Mouse (Mus musculus): ENCODE results near the gene Nr1d1. TPM values are rescaled to one million over a fixed set of nuclear protein-coding genes. Genes with fewer than 3 reads are reported as not detected.
A peak's percentile ranks its signal among the peaks of the same experiment; 100 is the strongest.

Nr1d1 gene
- total and polyA plus RNA-seq, 2 experiments, result 19.0 to 106 TPM

DNA sequence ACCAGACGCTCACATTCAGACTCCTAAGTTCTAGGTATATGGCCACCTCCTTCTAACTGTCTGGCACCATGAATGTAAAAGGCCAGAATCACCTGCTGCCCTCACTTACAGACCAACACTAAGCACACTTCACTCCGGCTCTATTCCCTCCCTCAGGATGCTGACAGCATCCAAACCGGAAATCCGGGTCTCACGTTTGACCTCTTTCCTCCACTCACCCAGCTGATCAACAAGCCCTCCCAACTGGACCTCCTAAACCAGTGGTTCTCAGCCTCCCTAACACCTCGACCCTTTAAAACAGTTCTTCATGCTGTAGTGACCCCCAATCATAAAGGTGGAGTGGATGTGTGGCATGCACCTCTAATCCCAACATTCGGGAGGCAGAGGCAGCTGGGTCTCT is 52.0 kb downstream of the Nr1d1 start:
- Histone ChIP-seq H3K4me3 (ENCODE audit: insufficient read depth, low read depth, low read length) (no peak overlapping the region), H3K27ac (replicated peaks; ENCODE audit: insufficient read depth, low read depth, low read length) (no peak overlapping the region), H3K27me3 (ENCODE audit: control insufficient read depth, insufficient read depth, low read length) (no peaks in the 10 kb centered on the region), H3K79me2 (ENCODE audit: control insufficient read depth, insufficient read depth, low read length) (no peaks in the 10 kb centered on the region), H3K9ac (ENCODE audit: low read depth, low read length) (no peak overlapping the region), H3K36me3 (ENCODE audit: control insufficient read depth, insufficient read depth, low read length) (no peaks in the 10 kb centered on the region), H3K4me1 (ENCODE audit: control insufficient read depth, insufficient read depth, low read length) (peaks cover 3% of the 10 kb centered on the region; the same call in 1 of the 2 replicates)
- no peak for DNase-seq (ENCODE audit: extremely low read depth, low read depth, low spot score)
- TF ChIP-seq CTCF (IDR thresholded peaks at IDR 0.05; ENCODE audit: low read depth, low read length) (no peak), POLR2A (IDR thresholded peaks at IDR 0.05; ENCODE audit: extremely low read depth, insufficient read depth, low read length) (no peak)
- 77% methylated on average over 7 of the region's 7 CpGs for WGBS

GRCm38 (mm10) chr11:98721458-98722226 is 53.5 kb downstream of the Nr1d1 start:
- Histone ChIP-seq H3K27me3 (ENCODE audit: control insufficient read depth, insufficient read depth, low read length) (no peaks in the 10 kb centered on the region), H3K4me3 (ENCODE audit: insufficient read depth, low read depth, low read length) (no peak overlapping the region), H3K27ac (replicated peaks; ENCODE audit: insufficient read depth, low read depth, low read length) (peak overlapping the region; percentile 6; the same call in 1 of the 2 replicates), H3K79me2 (ENCODE audit: control insufficient read depth, insufficient read depth, low read length) (no peaks in the 10 kb centered on the region), H3K36me3 (ENCODE audit: control insufficient read depth, insufficient read depth, low read length) (no peaks in the 10 kb centered on the region), H3K9ac (ENCODE audit: low read depth, low read length) (no peak overlapping the region), H3K4me1 (ENCODE audit: control insufficient read depth, insufficient read depth, low read length) (peaks cover 3% of the 10 kb centered on the region; the same call in 1 of the 2 replicates)
- WGBS, result 67% methylated on average over 24 of the region's 24 CpGs
- TF ChIP-seq POLR2A (IDR thresholded peaks at IDR 0.05; ENCODE audit: extremely low read depth, insufficient read depth, low read length) (no peak), CTCF (IDR thresholded peaks at IDR 0.05; ENCODE audit: low read depth, low read length) (0 out of 2 replicates have a peak, but pooled peaks have one; percentile 8)
- DNase-seq (ENCODE audit: extremely low read depth, low read depth, low spot score), result peak; percentile 81

- H3K9ac ChIP-seq (ENCODE audit: low read depth, low read length), result no peak overlapping the region
- DNase-seq (ENCODE audit: extremely low read depth, low read depth, low spot score), result no peak
- H3K27me3 ChIP-seq (ENCODE audit: control insufficient read depth, insufficient read depth, low read length), result no peaks in the 10 kb centered on the region
- H3K4me3 ChIP-seq (ENCODE audit: insufficient read depth, low read depth, low read length), result no peak overlapping the region
- H3K4me1 ChIP-seq (ENCODE audit: control insufficient read depth, insufficient read depth, low read length), result peaks cover 3% of the 10 kb centered on the region; the same call in 1 of the 2 replicates
- no peaks in the 10 kb centered on the region for H3K36me3 ChIP-seq (ENCODE audit: control insufficient read depth, insufficient read depth, low read length)
- H3K27ac ChIP-seq (replicated peaks; ENCODE audit: insufficient read depth, low read depth, low read length), result no peak overlapping the region
- no peaks in the 10 kb centered on the region for H3K79me2 ChIP-seq (ENCODE audit: control insufficient read depth, insufficient read depth, low read length)
- WGBS, result 37% methylated on average over 2 of the region's 2 CpGs
- no peak for TF ChIP-seq POLR2A (IDR thresholded peaks at IDR 0.05; ENCODE audit: extremely low read depth, insufficient read depth, low read length)
- TF ChIP-seq CTCF (IDR thresholded peaks at IDR 0.05; ENCODE audit: low read depth, low read length), result no peak
Measured at GRCm38 (mm10) chr11:98720756-98721155, 54.4 kb downstream of the Nr1d1 start.

Other genes with a start within 250 kb of the Nr1d1 start
- gene Ikzf3, start 229.3 kb downstream of the Nr1d1 start, total RNA-seq (2014; rRNA removed), result 0.37 and 0.60 TPM in 2 replicates
- gene Ikzf3, start 229.3 kb downstream of the Nr1d1 start, polyA plus RNA-seq (2012; rRNA removed), result 0.82 and 1.1 TPM in 2 replicates
- 0.28 and 0.94 TPM in 2 replicates for gene Zpbp2, start 224.2 kb downstream of the Nr1d1 start, total RNA-seq (2014; rRNA removed)
- gene Zpbp2, start 224.2 kb downstream of the Nr1d1 start, polyA plus RNA-seq (2012; rRNA removed), result 0.09 TPM in 1 of 2 replicates, not detected in the other
- gene Ormdl3, start 188.0 kb downstream of the Nr1d1 start, total RNA-seq (2014; rRNA removed), result 48.3 and 62.0 TPM in 2 replicates
- gene Ormdl3, start 188.0 kb downstream of the Nr1d1 start, polyA plus RNA-seq (2012; rRNA removed), result 119 and 166 TPM in 2 replicates
- not detected in 2 replicates for gene Lrrc3c, start 177.0 kb downstream of the Nr1d1 start, total RNA-seq (2014; rRNA removed)
- not detected in 2 replicates for gene Lrrc3c, start 177.0 kb downstream of the Nr1d1 start, polyA plus RNA-seq (2012; rRNA removed)
- not detected in 2 replicates for gene Gm12355, start 149.7 kb downstream of the Nr1d1 start, total RNA-seq (2014; rRNA removed)
- gene Gm12355, start 149.7 kb downstream of the Nr1d1 start, polyA plus RNA-seq (2012; rRNA removed), result not detected in 2 replicates
- not detected in 2 replicates for gene Gsdma3, start 149.0 kb downstream of the Nr1d1 start, total RNA-seq (2014; rRNA removed)
- not detected in 2 replicates for gene Gsdma3, start 149.0 kb downstream of the Nr1d1 start, polyA plus RNA-seq (2012; rRNA removed)
- not detected in 2 replicates for gene Gsdma2, start 128.6 kb downstream of the Nr1d1 start, total RNA-seq (2014; rRNA removed)
- gene Gsdma2, start 128.6 kb downstream of the Nr1d1 start, polyA plus RNA-seq (2012; rRNA removed), result not detected in 2 replicates
- gene Gsdma, start 111.0 kb downstream of the Nr1d1 start, total RNA-seq (2014; rRNA removed), result not detected in 2 replicates
- not detected in 2 replicates for gene Gsdma, start 111.0 kb downstream of the Nr1d1 start, polyA plus RNA-seq (2012; rRNA removed)
- gene Psmd3, start 92.8 kb downstream of the Nr1d1 start, total RNA-seq (2014; rRNA removed), result 54.6 and 69.7 TPM in 2 replicates
- gene Psmd3, start 92.8 kb downstream of the Nr1d1 start, polyA plus RNA-seq (2012; rRNA removed), result 158 TPM in 2 replicates
- gene Csf3, start 74.1 kb downstream of the Nr1d1 start, total RNA-seq (2014; rRNA removed), result not detected in 2 replicates
- 0.07 TPM in 1 of 2 replicates, not detected in the other for gene Csf3, start 74.1 kb downstream of the Nr1d1 start, polyA plus RNA-seq (2012; rRNA removed)
- 3.9 and 6.2 TPM in 2 replicates for gene Med24, start 45.9 kb downstream of the Nr1d1 start, total RNA-seq (2014; rRNA removed)
- 16.2 and 23.2 TPM in 2 replicates for gene Med24, start 45.9 kb downstream of the Nr1d1 start, polyA plus RNA-seq (2012; rRNA removed)
- gene Thra, start 34.7 kb downstream of the Nr1d1 start, total RNA-seq (2014; rRNA removed), result 5.5 and 8.9 TPM in 2 replicates
- 13.6 and 14.9 TPM in 2 replicates for gene Thra, start 34.7 kb downstream of the Nr1d1 start, polyA plus RNA-seq (2012; rRNA removed)
- gene Msl1, start 20.2 kb upstream of the Nr1d1 start, total RNA-seq (2014; rRNA removed), result 15.5 and 17.7 TPM in 2 replicates
- 17.0 and 17.2 TPM in 2 replicates for gene Msl1, start 20.2 kb upstream of the Nr1d1 start, polyA plus RNA-seq (2012; rRNA removed)
- gene Casc3, start 29.6 kb upstream of the Nr1d1 start, total RNA-seq (2014; rRNA removed), result 3.6 and 6.6 TPM in 2 replicates
- gene Casc3, start 29.6 kb upstream of the Nr1d1 start, polyA plus RNA-seq (2012; rRNA removed), result 11.2 and 12.5 TPM in 2 replicates
- gene Rapgefl1, start 61.5 kb upstream of the Nr1d1 start, total RNA-seq (2014; rRNA removed), result 0.13 and 0.18 TPM in 2 replicates
- 1.4 and 1.9 TPM in 2 replicates for gene Rapgefl1, start 61.5 kb upstream of the Nr1d1 start, polyA plus RNA-seq (2012; rRNA removed)
- gene Wipf2, start 88.3 kb upstream of the Nr1d1 start, total RNA-seq (2014; rRNA removed), result 1.5 and 1.9 TPM in 2 replicates
- 3.1 TPM in 2 replicates for gene Wipf2, start 88.3 kb upstream of the Nr1d1 start, polyA plus RNA-seq (2012; rRNA removed)
- 0.09 and 0.20 TPM in 2 replicates for gene Cdc6, start 132.5 kb upstream of the Nr1d1 start, total RNA-seq (2014; rRNA removed)
- gene Cdc6, start 132.5 kb upstream of the Nr1d1 start, polyA plus RNA-seq (2012; rRNA removed), result 0.07 TPM in 1 of 2 replicates, not detected in the other
- 3.7 and 4.5 TPM in 2 replicates for gene Rara, start 152.5 kb upstream of the Nr1d1 start, total RNA-seq (2014; rRNA removed)
- 14.1 and 14.6 TPM in 2 replicates for gene Rara, start 152.5 kb upstream of the Nr1d1 start, polyA plus RNA-seq (2012; rRNA removed)
- not detected in 2 replicates for gene Gjd3, start 207.7 kb upstream of the Nr1d1 start, total RNA-seq (2014; rRNA removed)
- 0.11 TPM in 1 of 2 replicates, not detected in the other for gene Gjd3, start 207.7 kb upstream of the Nr1d1 start, polyA plus RNA-seq (2012; rRNA removed)
- gene Top2a, start 248.9 kb upstream of the Nr1d1 start, total RNA-seq (2014; rRNA removed), result 1.8 and 4.2 TPM in 2 replicates
- 0.22 and 0.31 TPM in 2 replicates for gene Top2a, start 248.9 kb upstream of the Nr1d1 start, polyA plus RNA-seq (2012; rRNA removed)

All from liver, adult 2 months (tissue).